Mouse (Mus musculus) heart, adult 2 months (tissue): ENCODE data around the gene Pik3r4. TPM values are rescaled to one million over a fixed set of nuclear protein-coding genes. Genes with fewer than 3 reads are reported as not detected.
A peak's percentile ranks its signal among the peaks of the same experiment; 100 is the strongest.
"Not testable (repeated sequence)": the region's sequence is repeated elsewhere in the genome, so short reads cannot be mapped to it uniquely, and the experiment has no call there.

Source experiments
- DNase-seq, 2 experiments: peaks; one replicate each; pipeline ENCODE4 v3.0.0; 2021
- H3K27ac ChIP-seq: fragments of 200-600 bp; 2 replicates; pipeline ENCODE4 v1.8.1; 2022
- H3K27me3 ChIP-seq: fragments of 200-500 bp; 2 replicates; pipeline ENCODE4 v1.6.1; 2012; ENCODE audit warnings: mild to moderate bottlenecking, low read length, inconsistent platforms, mixed read lengths; ENCODE audit not compliant: control insufficient read depth, insufficient read depth
- H3K36me3 ChIP-seq: fragments of 200-500 bp; 2 replicates; pipeline ENCODE4 v1.6.1; 2012; ENCODE audit warnings: low read length, inconsistent platforms; ENCODE audit not compliant: control insufficient read depth, insufficient read depth
- H3K4me1 ChIP-seq: fragments of 200-500 bp; 2 replicates; pipeline ENCODE4 v1.6.1; 2011; ENCODE audit warnings: low read length; ENCODE audit not compliant: control insufficient read depth, insufficient read depth
- H3K4me3 ChIP-seq: fragments of 200-600 bp; 2 replicates; pipeline ENCODE4 v1.8.1; 2022
- H3K79me2 ChIP-seq: fragments of 200-500 bp; replicated peaks from 2 replicates; pipeline ENCODE4 v1.6.1; 2012; ENCODE audit warnings: mild to moderate bottlenecking, inconsistent platforms, low read length, moderate library complexity, mixed read lengths; ENCODE audit not compliant: control insufficient read depth, insufficient read depth
- H3K9ac ChIP-seq: fragments of 200-500 bp; 2 replicates; pipeline ENCODE4 v1.6.1; 2012; ENCODE audit warnings: low read depth, mild to moderate bottlenecking, control low read depth, inconsistent platforms, low read length, mixed read lengths
- CTCF ChIP-seq: fragments of 200-600 bp; IDR thresholded peaks from 2 replicates; pipeline ENCODE4 v1.8.1; 2022; ENCODE audit warnings: antibody characterized with exemption, mild to moderate bottlenecking, moderate library complexity
- EP300 ChIP-seq: fragments of 200-500 bp; IDR thresholded peaks from 2 replicates; pipeline ENCODE4 v1.6.1; 2011; ENCODE audit warnings: low read depth, low read length, control low read depth; ENCODE audit not compliant: insufficient read depth
- POLR2A ChIP-seq: fragments of 200-500 bp; IDR thresholded peaks from 2 replicates; pipeline ENCODE4 v1.6.1; 2011; ENCODE audit warnings: mild to moderate bottlenecking, low read depth, low read length, control low read depth; ENCODE audit not compliant: insufficient read depth
- WGBS: fragments of 180-500 bp; shearing (Covaris S2); methylation state at CpG from one replicate; pipeline ENCODE4 v1.1.7; 2018; 5-methylcytosine and 5-hydroxymethylcytosine counted together
- intact Hi-C: fragments of 180-260 bp; cut with DNase I; formaldehyde crosslinking; loops from one replicate; pipeline ENCODE4 v1.15.1; 2025
- polyA plus RNA-seq: library from polyadenylated mRNA; depleted of rRNA; stranded (reverse); fragments of >200 nt; gene quantifications from 2 replicates; pipeline ENCODE4 v1.2.3, GENCODE M21; 2012
- total RNA-seq, 2 experiments: library from RNA; stranded (reverse); gene quantifications; 2 replicates each; pipeline ENCODE4 v1.2.3; 2021

Gene Pik3r4
- total and polyA plus RNA-seq, 3 experiments: 11.9 to 19.8 (median 19.6) TPM

GRCm38 (mm10) chr9:105617274-105617673, 25.5 kb upstream of the Pik3r4 start:
- peak; percentile 20 to 46 for DNase-seq
- H3K79me2 ChIP-seq, H3K4me3 ChIP-seq, H3K27ac ChIP-seq, H3K9ac ChIP-seq, H3K36me3 ChIP-seq, H3K4me1 ChIP-seq, H3K27me3 ChIP-seq: not testable (repeated sequence)
- intact Hi-C loops: loop anchor here (1.0 to 5.0 kb wide), 3 partner anchors 95 to 150 kb away; no protein-coding TSS in a partner anchor
- TF ChIP-seq CTCF (peak; percentile 74), EP300 (0 out of 2 replicates have a peak, but pooled peaks have one; percentile 51)

- Histone ChIP-seq H3K4me3 (no peak overlapping the region), H3K4me1 (no peaks in the 10 kb centered on the region), H3K27me3 (no peaks in the 10 kb centered on the region), H3K9ac (no peak overlapping the region), H3K27ac (no peak overlapping the region), H3K36me3 (no peaks in the 10 kb centered on the region), H3K79me2 (no peaks in the 10 kb centered on the region)
- no peak for TF ChIP-seq CTCF
- no peak for TF ChIP-seq POLR2A
- no peak for TF ChIP-seq EP300
- intact Hi-C loops: no loop called here
- DNase-seq: no peak
- WGBS: 52% methylated on average over 2 of the region's 2 CpGs
Observed at GRCm38 (mm10) chr9:105633961-105634360, 8.8 kb upstream of the Pik3r4 start.

DNA sequence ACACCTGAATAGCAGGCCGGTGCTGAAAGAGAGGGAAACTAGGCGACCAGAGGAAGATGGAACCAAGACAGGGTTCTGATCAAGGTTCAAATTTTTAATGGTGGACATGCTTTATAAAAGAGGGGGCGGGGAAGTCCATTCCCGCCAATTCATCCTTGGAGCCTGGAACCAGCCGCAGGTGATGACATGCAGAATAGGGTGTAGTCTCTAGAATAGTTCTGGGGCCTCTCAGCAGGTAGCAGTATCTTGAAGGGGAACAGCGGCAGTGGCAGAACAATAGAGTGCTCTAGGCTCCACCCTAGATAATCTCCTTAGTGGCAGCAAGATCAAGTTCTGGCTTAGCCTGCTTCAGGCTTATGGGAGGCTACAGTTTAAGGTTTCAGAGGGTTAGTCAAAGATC, 1.4 kb upstream of the Pik3r4 start:
- H3K27me3 ChIP-seq, H3K79me2 ChIP-seq, H3K4me3 ChIP-seq, intact Hi-C loops, H3K27ac ChIP-seq, H3K36me3 ChIP-seq, H3K9ac ChIP-seq, H3K4me1 ChIP-seq, DNase-seq: not testable (repeated sequence)
- 75% methylated on average over 6 of the region's 6 CpGs for WGBS

DNA sequence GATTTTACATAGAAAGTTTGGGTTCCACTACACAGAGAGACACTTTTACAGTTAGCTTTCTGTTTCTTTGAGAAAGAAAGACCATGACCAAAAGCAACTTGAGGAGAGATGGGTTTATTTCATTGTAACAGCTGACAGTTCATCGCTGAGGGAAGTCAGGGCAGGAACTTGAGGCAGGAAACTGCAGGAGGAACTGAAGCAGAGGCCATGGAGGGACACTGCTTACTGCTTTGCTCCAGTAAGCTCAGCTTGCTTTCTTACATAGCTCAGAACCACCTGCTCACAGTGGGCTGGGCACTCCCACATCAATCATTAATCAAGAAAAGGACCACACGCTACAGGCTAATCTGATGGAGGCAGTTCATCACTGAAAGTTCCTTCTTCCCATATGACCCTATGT, 13.4 kb downstream of the Pik3r4 start:
- H3K27me3 ChIP-seq: no peaks in the 10 kb centered on the region
- intact Hi-C loops: no loop called here
- no peak overlapping the region for H3K9ac ChIP-seq
- DNase-seq: no peak
- H3K4me1 ChIP-seq: no peaks in the 10 kb centered on the region
- H3K79me2 ChIP-seq: no peaks in the 10 kb centered on the region
- H3K27ac ChIP-seq: no peak overlapping the region
- H3K4me3 ChIP-seq: no peak overlapping the region
- no peaks in the 10 kb centered on the region for H3K36me3 ChIP-seq
- 73% methylated on average over 2 of the region's 2 CpGs for WGBS
- TF ChIP-seq CTCF (no peak), POLR2A (no peak), EP300 (no peak)

- no peak for TF ChIP-seq POLR2A
- no peak for TF ChIP-seq EP300
- no peak for TF ChIP-seq CTCF
- Histone ChIP-seq H3K4me1 (no peaks in the 10 kb centered on the region), H3K79me2 (no peaks in the 10 kb centered on the region), H3K9ac (no peak overlapping the region), H3K36me3 (no peaks in the 10 kb centered on the region), H3K27ac (no peak overlapping the region), H3K27me3 (no peaks in the 10 kb centered on the region), H3K4me3 (no peak overlapping the region)
- no peak for DNase-seq
- intact Hi-C loops: no loop called here
- WGBS: 94% methylated on average over 12 of the region's 12 CpGs
Observed at GRCm38 (mm10) chr9:105658216-105658615, 15.4 kb downstream of the Pik3r4 start.

- 96% methylated on average over 6 of the region's 6 CpGs for WGBS
- intact Hi-C loops: no loop called here
- Histone ChIP-seq H3K36me3 (no peaks in the 10 kb centered on the region), H3K4me3 (no peak overlapping the region), H3K27ac (no peak overlapping the region), H3K79me2 (no peaks in the 10 kb centered on the region), H3K9ac (no peak overlapping the region), H3K27me3 (no peaks in the 10 kb centered on the region), H3K4me1 (no peaks in the 10 kb centered on the region)
- TF ChIP-seq CTCF (no peak), EP300 (no peak), POLR2A (no peak)
- no peak for DNase-seq
Observed at GRCm38 (mm10) chr9:105659877-105660276, 17.1 kb downstream of the Pik3r4 start.

GRCm38 (mm10) chr9:105665269-105665668, 22.5 kb downstream of the Pik3r4 start:
- 90% methylated on average over 7 of the region's 7 CpGs for WGBS
- no peaks in the 10 kb centered on the region for H3K36me3 ChIP-seq

More at GRCm38 (mm10) chr9:105665269-105665668, 22.5 kb downstream of the Pik3r4 start:
- Histone ChIP-seq H3K4me1 (no peaks in the 10 kb centered on the region), H3K9ac (no peak overlapping the region), H3K27me3 (no peaks in the 10 kb centered on the region), H3K4me3 (no peak overlapping the region), H3K27ac (no peak overlapping the region), H3K79me2 (no peaks in the 10 kb centered on the region)
- intact Hi-C loops: no loop called here
- no peak for TF ChIP-seq POLR2A
- TF ChIP-seq CTCF: no peak
- no peak for TF ChIP-seq EP300
- no peak for DNase-seq
